Mouse (Mus musculus) forebrain, embryonic 14.5 days (tissue): ENCODE measurements around the gene Psmb11. TPM values are rescaled to one million over a fixed set of nuclear protein-coding genes. Genes with fewer than 3 reads are reported as not detected.

Experiments used
- ATAC-seq: fragments of 200-750 bp; cut with Nextera tagmentation; 2 replicates; pipeline ENCODE4 v1.8.0; 2017; ENCODE audit warnings: mild to moderate bottlenecking, moderate library complexity
- DNase-seq: peaks from one replicate; pipeline ENCODE4 v3.0.0-alpha.2; 2015; ENCODE audit warnings: low spot score
- H3K27ac ChIP-seq: fragments of 300-500 bp; sonication (generic); 2 replicates; pipeline ENCODE4 v1.5.1; 2014; ENCODE audit warnings: low read depth, mild to moderate bottlenecking, control low read depth, low read length, moderate library complexity
- H3K27me3 ChIP-seq: fragments of 300-500 bp; sonication (generic); replicated peaks from 2 replicates; pipeline ENCODE4 v1.6.1; 2014; ENCODE audit warnings: low read length, control low read depth, mixed read lengths; ENCODE audit not compliant: control insufficient read depth, insufficient read depth
- H3K36me3 ChIP-seq: fragments of 300-500 bp; sonication (generic); 2 replicates; pipeline ENCODE4 v1.6.1; 2014; ENCODE audit warnings: low read length, control low read depth; ENCODE audit not compliant: control insufficient read depth, insufficient read depth
- H3K4me1 ChIP-seq: fragments of 300-500 bp; sonication (generic); 2 replicates; pipeline ENCODE4 v1.6.1; 2014; ENCODE audit warnings: antibody characterized with exemption, low read length, control low read depth; ENCODE audit not compliant: control insufficient read depth, insufficient read depth
- H3K4me2 ChIP-seq: fragments of 300-500 bp; sonication (generic); 2 replicates; pipeline ENCODE4 v1.6.1; 2014; ENCODE audit warnings: mild to moderate bottlenecking, control low read depth, low read length
- H3K4me3 ChIP-seq: fragments of 300-500 bp; sonication (generic); 2 replicates; pipeline ENCODE4 v1.5.1; 2014; ENCODE audit warnings: low read depth, low read length, control low read depth
- H3K9ac ChIP-seq: fragments of 300-500 bp; sonication (generic); 2 replicates; pipeline ENCODE4 v1.6.1; 2014; ENCODE audit warnings: mild to moderate bottlenecking, low read length, control low read depth, moderate library complexity
- H3K9me3 ChIP-seq: fragments of 300-500 bp; sonication (generic); replicated peaks from 2 replicates; pipeline ENCODE4 v1.6.1; 2016; ENCODE audit warnings: low read length, control low read depth, mixed read lengths; ENCODE audit not compliant: control insufficient read depth
- WGBS: fragments of 180-500 bp; shearing (Covaris S2); extraction: QIAGEN DNeasy Blood & Tissue Kit; methylation state at CpG from one replicate; pipeline ENCODE4 v1.1.7; 2014; 5-methylcytosine and 5-hydroxymethylcytosine counted together
- microRNA counts: library from miRNA; unstranded; fragments of <30 nt; microRNA quantifications from one replicate; lab custom pipeline; 2016
- microRNA-seq: library from miRNA; unstranded; fragments of <30 nt; microRNA quantifications from one replicate; pipeline ENCODE4, GENCODE M21; 2016
- polyA plus RNA-seq: library from polyadenylated mRNA; unstranded; fragments of >200 nt; fragmentation: Nextera tagmentation; extraction: Ambion mirVana; gene quantifications from 2 replicates; pipeline ENCODE4 v1.2.1, GENCODE M21; 2014

Gene Psmb11
- polyA plus RNA-seq, 1 experiment from 2014 or later: not detected

DNA sequence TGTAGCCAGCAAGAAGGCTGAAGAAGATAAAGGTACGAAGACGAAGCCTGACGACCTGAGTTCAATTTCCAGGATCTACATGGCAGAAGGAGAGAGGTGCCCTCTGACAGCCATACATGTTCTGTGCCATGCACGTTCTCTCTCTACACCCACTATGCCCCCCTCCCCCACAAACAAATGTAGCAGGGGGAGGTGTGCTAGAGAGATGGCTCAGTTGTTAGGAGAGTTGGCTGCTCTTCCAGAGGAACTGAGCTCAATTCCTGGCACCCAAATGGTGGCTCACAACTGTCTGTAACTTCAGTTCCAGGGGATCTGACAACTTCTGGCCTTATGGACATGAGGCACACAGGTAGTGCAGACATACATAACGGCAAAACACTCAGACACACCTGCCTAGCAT, 55.1 kb downstream of the Psmb11 start:
- Histone ChIP-seq H3K27me3 (no peaks in the 10 kb centered on the region), H3K4me1 (no peaks in the 10 kb centered on the region), H3K9me3 (no peaks in the 10 kb centered on the region), H3K36me3 (peaks cover 75% of the 10 kb centered on the region), H3K9ac (no peak overlapping the region), H3K4me3 (no peak overlapping the region), H3K4me2 (no peak overlapping the region), H3K27ac (no peak overlapping the region)
- ATAC-seq: no peak
- no peak for DNase-seq
- 89% methylated on average over 5 of the region's 5 CpGs for WGBS

GRCm38 (mm10) chr14:54678657-54679304, 57.5 kb downstream of the Psmb11 start:
- Histone ChIP-seq H3K9me3 (no peaks in the 10 kb centered on the region), H3K4me3 (no peak overlapping the region), H3K27me3 (no peaks in the 10 kb centered on the region), H3K4me1 (no peaks in the 10 kb centered on the region), H3K27ac (no peak overlapping the region), H3K36me3 (peaks cover 70% of the 10 kb centered on the region), H3K4me2 (no peak overlapping the region), H3K9ac (no peak overlapping the region)
- WGBS: 89% methylated on average over 16 of the region's 16 CpGs
- DNase-seq: no peak
- ATAC-seq: no peak

MicroRNAs encoded within 50 kb of the gene (microRNA counts, 519-probe panel; counts per million panel counts)
- microRNA mmu-miR-686 (lab: Ali Mortazavi, UCI): not detected

Small RNA genes within 50 kb of the gene (microRNA-seq; reads per million reads assigned to microRNA genes)
- gene Mir686 (not detected), gene Mir6948 (0.53 reads per million)

Other genes with a start within 250 kb of the Psmb11 start
- 4.3 and 5.1 TPM in 2 replicates for gene Slc7a7, start 203.7 kb upstream of the Psmb11 start, polyA plus RNA-seq
- 274 and 289 TPM in 2 replicates for gene Mrpl52, start 194.5 kb upstream of the Psmb11 start, polyA plus RNA-seq
- gene Mmp14, start 189.8 kb upstream of the Psmb11 start, polyA plus RNA-seq: 48.2 and 51.5 TPM in 2 replicates
- 19.2 and 21.0 TPM in 2 replicates for gene Lrp10, start 157.3 kb upstream of the Psmb11 start, polyA plus RNA-seq
- gene Rem2, start 145.3 kb upstream of the Psmb11 start, polyA plus RNA-seq: 19.6 and 26.4 TPM in 2 replicates
- 98.5 and 103 TPM in 2 replicates for gene Prmt5, start 103.9 kb upstream of the Psmb11 start, polyA plus RNA-seq
- gene Haus4, start 66.8 kb upstream of the Psmb11 start, polyA plus RNA-seq: 24.9 and 27.3 TPM in 2 replicates
- 3.4 and 4.0 TPM in 2 replicates for gene Ajuba, start 43.9 kb upstream of the Psmb11 start, polyA plus RNA-seq
- gene 4931414P19Rik, start 15.4 kb upstream of the Psmb11 start, polyA plus RNA-seq: 6.3 and 8.7 TPM in 2 replicates
- 506 and 542 TPM in 2 replicates for gene Psmb5, start 3.4 kb upstream of the Psmb11 start, polyA plus RNA-seq
- gene Gm17606, start 19.5 kb downstream of the Psmb11 start, polyA plus RNA-seq: not detected in 2 replicates
- gene Cdh24, start 19.9 kb downstream of the Psmb11 start, polyA plus RNA-seq: 4.8 and 5.7 TPM in 2 replicates
- gene 1700123O20Rik, start 64.8 kb downstream of the Psmb11 start, polyA plus RNA-seq: 89.3 and 91.5 TPM in 2 replicates
- gene Acin1, start 65.5 kb downstream of the Psmb11 start, polyA plus RNA-seq: 121 and 140 TPM in 2 replicates
- gene Gm29776, start 77.4 kb downstream of the Psmb11 start, polyA plus RNA-seq: 0.14 and 0.15 TPM in 2 replicates
- gene Cebpe, start 90.7 kb downstream of the Psmb11 start, polyA plus RNA-seq: not detected in 2 replicates
- 6.9 and 9.8 TPM in 2 replicates for gene Slc7a8, start 160.5 kb downstream of the Psmb11 start, polyA plus RNA-seq
- gene Rnf212b, start 192.7 kb downstream of the Psmb11 start, polyA plus RNA-seq: not detected in 2 replicates
- 9.3 and 11.7 TPM in 2 replicates for gene Homez, start 249.5 kb downstream of the Psmb11 start, polyA plus RNA-seq